In genomic region chr4:32243458-32243857, GRCm38 (mm10) we compare ENCODE assay signal across 10 mouse cellular contexts. TPM values are rescaled to one million over a fixed set of nuclear protein-coding genes. Genes with fewer than 3 reads are reported as not detected.
DNase-seq lines count a peak whose midpoint lies in the region; ATAC-seq lines count a peak whose summit lies in the region.
"Had no signal": no experiment of that assay in that cellular context is flagged by ENCODE, and none has a peak within 500 bp of the region (broad histone marks: within the 10 kb centered on the region; RNA-seq: fewer than 3 reads in every experiment).

No protein-coding gene starts in this region.

- no peaks in the 10 kb centered on the region for H3K9me3 ChIP-seq in heart, embryonic 11.5 days (replicated peaks; ENCODE audit: control insufficient read depth, low read length)
- H3K9me3 ChIP-seq in hindbrain, embryonic 10.5 days, result no peaks in the 10 kb centered on the region

- H3K36me3 ChIP-seq in heart, embryonic 11.5 days (ENCODE audit: control insufficient read depth, insufficient read depth, low read length), result no peaks in the 10 kb centered on the region
- H3K36me3 ChIP-seq in hindbrain, embryonic 10.5 days, result peaks cover 12% of the 10 kb centered on the region

- ATAC-seq in heart, embryonic 11.5 days (replicated peaks; ENCODE audit: insufficient number of reproducible peaks, low FRiP score, low TSS enrichment), result no peak

- peak overlapping the region; percentile 9 for H3K4me2 ChIP-seq in heart, embryonic 11.5 days

- DNase-seq in heart, postnatal 14 days, result no peak
- peak; percentile 35 for DNase-seq in ZHBTc4 (ENCODE audit: low read depth, low spot score)
- peak; percentile 43 for DNase-seq in hindbrain, embryonic 10.5 days (ENCODE audit: low spot score)
- peak; percentile 65 for DNase-seq in lung, postnatal 10 days
- DNase-seq in ovary, postnatal 36 days (ENCODE audit: low spot score), result no peak
- DNase-seq in left cerebral cortex, postnatal 14 days (ENCODE audit: low spot score in 2 of 2), result no peak
- no peak for DNase-seq in spleen, postnatal 4 days (ENCODE audit: low spot score in 2 of 2)
- DNase-seq: spleen, adult 18-20 months had no signal

- WGBS in heart, embryonic 11.5 days (ENCODE audit: insufficient replicate concordance), result 12% methylated on average over 10 of the region's 10 CpGs
- WGBS in hindbrain, embryonic 10.5 days, result 44% methylated on average over 10 of the region's 10 CpGs

- no peak overlapping the region for H3K9ac ChIP-seq in heart, embryonic 11.5 days (ENCODE audit: low read depth, low read length)

- no peak overlapping the region for H3K4me3 ChIP-seq in heart, embryonic 11.5 days (ENCODE audit: low read depth, low read length)
- H3K4me3 ChIP-seq in hindbrain, embryonic 10.5 days, result no peak overlapping the region

- intact Hi-C loops in heart, postnatal 14 days (cut with DNase I), result no loop called here
- intact Hi-C loops in left cerebral cortex, postnatal 14 days (cut with DNase I), result loop anchor here (10.0 kb wide), 1 partner anchor 189 kb away; no protein-coding TSS in a partner anchor

- no peaks in the 10 kb centered on the region for H3K27me3 ChIP-seq in heart, embryonic 11.5 days (ENCODE audit: control insufficient read depth, insufficient read depth, low read length)
- H3K27me3 ChIP-seq in hindbrain, embryonic 10.5 days (ENCODE audit: insufficient read depth, poor library complexity, severe bottlenecking), result peaks cover 16% of the 10 kb centered on the region; the same call in 1 of the 2 replicates

- peak overlapping the region; percentile 65 for H3K27ac ChIP-seq in heart, embryonic 11.5 days (ENCODE audit: low read depth, low read length)
- H3K27ac ChIP-seq in hindbrain, embryonic 10.5 days, result peak overlapping the region; percentile 66
- H3K27ac ChIP-seq: kidney, postnatal 0 days had no signal

- peaks cover 51% of the 10 kb centered on the region for H3K4me1 ChIP-seq in heart, embryonic 11.5 days (ENCODE audit: control insufficient read depth, insufficient read depth, low read length)
- peaks cover 77% of the 10 kb centered on the region for H3K4me1 ChIP-seq in hindbrain, embryonic 10.5 days (replicated peaks)

RNA-seq across cellular contexts. Expression of gene Bach2, which starts 4.9 kb away (rescaled TPM):
- 8.0 and 9.0 TPM in 2 replicates for polyA plus RNA-seq in heart, embryonic 11.5 days (2014; fragmentation: Nextera tagmentation; extraction: Ambion mirVana)
- 10 to 100 TPM; 11.2 TPM for total RNA-seq in heart, postnatal 14 days (2021)
- 9.5 and 13.4 TPM in 2 replicates for polyA plus RNA-seq in hindbrain, embryonic 10.5 days (2016; fragmentation: Nextera tagmentation; extraction: Ambion mirVana)
- 10 to 100 TPM; 22.4 to 24.8 TPM for total RNA-seq in left cerebral cortex, postnatal 14 days (2021)

Comparison
In these comparisons a context has a peak if more than half of its experiments do, and no peak if none do; other contexts are left out.
1. DNase-seq: peak in ZHBTc4 (single experiment), hindbrain, embryonic 10.5 days (single experiment) and lung, postnatal 10 days (single experiment); none in heart, postnatal 14 days (0 of 2), ovary, postnatal 36 days (single experiment), left cerebral cortex, postnatal 14 days (0 of 2) and spleen, postnatal 4 days (0 of 2).